Mouse (Mus musculus): ENCODE results near the gene Dennd4a. TPM values are rescaled to one million over a fixed set of nuclear protein-coding genes. Genes with fewer than 3 reads are reported as not detected.

The Dennd4a gene
- total RNA-seq, 2 experiments from 2014 or later: 24.9 to 47.0 TPM

DNA sequence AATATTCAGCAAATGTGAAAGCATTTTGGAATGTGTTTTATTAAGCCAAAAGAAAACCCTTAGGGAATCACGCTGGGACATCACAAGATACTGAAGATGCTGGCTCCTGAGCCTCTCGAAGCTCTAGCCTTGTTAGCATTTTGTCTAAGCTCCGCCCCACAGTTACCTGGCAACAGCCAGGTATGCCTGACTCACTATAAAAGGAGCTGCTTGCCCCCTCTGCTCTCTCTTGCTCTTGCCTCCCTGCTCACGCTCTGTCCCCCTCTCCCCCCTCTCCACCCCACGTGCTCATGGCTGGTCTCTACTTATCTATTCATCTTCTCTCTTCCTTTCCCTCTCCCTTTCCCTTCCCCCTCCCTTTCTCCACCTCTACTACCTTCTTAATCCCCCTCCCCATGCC is 140.9 kb downstream of the Dennd4a start:
- ATAC-seq (replicated peaks; ENCODE audit: poor library complexity): no peak

DNA sequence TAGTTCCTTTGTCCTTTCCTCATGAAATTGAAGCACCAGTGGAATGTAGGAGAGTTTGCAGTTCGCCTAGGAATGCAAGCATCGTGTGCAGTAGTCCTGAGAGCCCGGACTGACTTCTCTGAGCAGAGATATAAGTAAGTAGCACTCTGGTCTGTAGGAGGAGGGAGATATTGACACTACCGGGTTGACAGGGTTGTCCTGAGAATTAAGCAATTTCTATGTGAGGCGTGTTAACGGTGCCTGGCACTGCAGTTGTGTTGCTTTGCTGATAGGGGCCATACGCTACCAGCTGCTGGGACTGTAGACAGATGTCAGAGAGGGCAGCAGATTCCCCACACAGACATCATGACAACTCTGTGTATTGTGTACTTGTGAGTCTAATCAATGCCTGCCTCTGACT is 142.1 kb downstream of the Dennd4a start:
- ATAC-seq (replicated peaks; ENCODE audit: poor library complexity): peak; percentile 65

DNA sequence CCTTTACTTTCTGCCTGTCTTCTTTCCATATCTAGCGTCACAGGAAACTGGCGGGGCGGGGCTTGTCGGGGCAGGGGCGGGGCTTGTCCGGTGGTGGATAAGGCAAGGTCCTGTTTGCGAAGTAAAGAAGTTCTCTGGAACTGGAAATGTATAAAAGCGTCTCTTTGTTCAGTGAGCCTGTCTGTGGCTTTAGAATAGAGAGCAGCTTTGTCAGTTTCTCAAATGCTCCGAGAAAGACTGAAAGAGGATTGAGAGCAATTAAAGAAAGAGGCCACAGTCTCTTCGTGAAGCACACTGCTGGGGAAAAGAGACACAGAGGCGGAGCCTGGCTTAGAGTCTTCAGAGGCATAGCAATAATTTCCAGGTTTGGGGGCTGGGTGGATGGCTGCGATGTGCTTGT is 145.2 kb downstream of the Dennd4a start:
- 0 out of 2 replicates have a peak, but pooled peaks have one; percentile 18 for ATAC-seq (replicated peaks; ENCODE audit: poor library complexity)

DNA sequence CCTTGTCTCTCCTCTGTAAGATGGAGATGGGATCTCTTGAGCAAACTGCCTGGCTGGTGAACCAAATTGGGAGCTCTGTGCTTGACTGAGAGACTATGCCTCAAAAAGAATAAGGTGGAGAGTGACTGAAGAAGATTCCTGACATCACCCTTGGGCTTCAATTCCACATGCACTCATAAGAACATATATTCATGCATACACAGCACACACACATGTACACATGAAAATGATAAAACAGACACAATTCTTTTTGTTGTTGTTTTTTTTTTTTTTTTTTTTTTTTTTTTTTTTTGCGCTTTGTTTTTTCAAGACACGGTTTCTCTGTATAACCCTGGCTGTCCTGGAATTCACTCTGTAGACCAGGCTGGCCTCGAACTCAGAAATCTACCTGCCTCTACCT is 146.1 kb downstream of the Dennd4a start:
- ATAC-seq (replicated peaks; ENCODE audit: poor library complexity): no peak

DNA sequence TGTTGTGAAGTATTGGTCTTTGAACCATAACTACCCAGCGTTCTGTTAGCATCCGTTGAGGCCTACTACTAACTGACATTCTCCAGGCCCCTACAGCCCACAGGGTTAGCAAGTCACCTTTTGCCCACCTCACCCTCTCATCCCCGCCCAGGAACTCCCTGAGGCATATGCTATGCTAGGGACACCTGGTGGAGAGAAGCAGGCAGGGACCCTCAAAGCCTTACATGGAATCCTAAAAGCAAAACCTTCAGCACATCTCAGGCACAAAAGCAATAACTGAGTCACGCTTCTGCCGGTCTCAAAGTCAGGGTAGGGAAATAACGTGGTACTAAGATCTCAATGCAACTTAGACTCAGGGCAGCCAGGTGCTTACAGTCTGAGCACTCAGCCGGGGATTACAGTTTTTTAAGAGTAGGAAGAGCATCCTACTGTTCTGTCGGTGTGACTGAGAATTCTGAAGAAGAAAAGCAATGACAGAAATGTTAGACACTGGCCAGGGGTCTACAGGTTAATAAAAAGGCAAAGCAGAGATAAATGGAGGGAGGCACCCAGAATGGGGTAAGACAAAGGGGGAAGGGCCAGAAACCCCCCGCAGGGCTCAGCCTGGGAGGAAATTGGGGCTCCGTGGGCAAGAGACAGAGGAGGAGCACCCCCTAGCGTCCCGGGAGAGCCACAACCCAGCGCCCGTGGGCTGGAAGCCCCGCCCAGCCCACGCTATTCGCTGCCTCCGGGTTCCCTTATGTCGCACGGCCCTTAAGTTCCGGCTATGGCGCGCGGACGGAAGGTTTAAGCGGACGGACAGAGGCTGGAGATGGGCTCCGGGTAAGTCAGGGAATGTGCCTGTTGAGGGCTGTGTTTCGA is 149.2 kb downstream of the Dennd4a start, which contains the start of gene Ints14:
TSS of gene Ints14 (plus strand) at position 789 of the 861 bp plus-strand sequence.
- ATAC-seq (replicated peaks; ENCODE audit: poor library complexity): peak; percentile 97

DNA sequence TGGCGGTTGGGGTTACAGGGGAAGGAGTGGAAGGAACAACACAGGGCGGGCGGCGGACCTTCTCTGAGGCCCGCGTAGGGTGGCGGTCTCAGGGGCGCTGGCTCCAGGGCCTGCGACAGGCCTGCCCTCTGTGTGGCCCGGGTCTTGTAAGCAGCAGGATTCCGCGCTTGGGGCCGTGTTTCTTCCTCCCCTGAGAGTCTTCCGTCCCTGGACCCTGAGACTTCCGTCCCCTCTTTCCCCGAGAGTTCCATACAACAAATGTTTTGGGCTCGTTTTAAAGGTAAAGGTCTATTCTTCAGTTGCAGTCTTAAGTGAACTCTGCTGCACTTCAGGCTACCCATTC is 149.8 kb downstream of the Dennd4a start:
- ATAC-seq (replicated peaks; ENCODE audit: poor library complexity): peak; percentile 60; the same call in 1 of the 2 replicates

Other genes starting within 250 kb of the Dennd4a start
- gene Rab11a, start 73.6 kb upstream of the Dennd4a start, total RNA-seq (2015): 130 and 178 TPM in 2 replicates
- gene Rab11a, start 73.6 kb upstream of the Dennd4a start, total RNA-seq (2017): 84.2 and 91.4 TPM in 2 replicates
- gene Slc24a1, start 140.3 kb downstream of the Dennd4a start, total RNA-seq (2015): not detected in 2 replicates
- gene Slc24a1, start 140.3 kb downstream of the Dennd4a start, total RNA-seq (2017): not detected in 2 replicates
- gene Ints14, start 149.6 kb downstream of the Dennd4a start, total RNA-seq (2015): 32.2 and 32.9 TPM in 2 replicates
- gene Ints14, start 149.6 kb downstream of the Dennd4a start, total RNA-seq (2017): 31.1 and 33.9 TPM in 2 replicates
- 23.5 and 27.6 TPM in 2 replicates for gene Hacd3, start 210.4 kb downstream of the Dennd4a start, total RNA-seq (2015)
- 47.8 and 52.9 TPM in 2 replicates for gene Hacd3, start 210.4 kb downstream of the Dennd4a start, total RNA-seq (2017)
- gene Dpp8, start 221.1 kb downstream of the Dennd4a start, total RNA-seq (2015): 74.2 and 77.9 TPM in 2 replicates
- 86.9 and 102 TPM in 2 replicates for gene Dpp8, start 221.1 kb downstream of the Dennd4a start, total RNA-seq (2017)

Measured in megakaryocyte progenitor cell, adult 5-6 weeks (primary cell).